Mouse (Mus musculus): ENCODE results near the gene Sfxn3. TPM values are rescaled to one million over a fixed set of nuclear protein-coding genes. Genes with fewer than 3 reads are reported as not detected.
"Not testable (repeated sequence)": the region's sequence is repeated elsewhere in the genome, so short reads cannot be mapped to it uniquely, and the experiment has no call there.

Gene Sfxn3
- polyA plus RNA-seq, 1 experiment = 10.2 TPM

GRCm38 (mm10) chr19:45017216-45017771 lies 30.0 kb upstream of the Sfxn3 start:
- WGBS = under 1% methylated on average over 27 of the region's 27 CpGs
- DNase-seq (ENCODE audit: low read depth, low spot score) = no peak

GRCm38 (mm10) chr19:45017909-45018308 lies 29.4 kb upstream of the Sfxn3 start:
- no peak for DNase-seq (ENCODE audit: low read depth, low spot score)
- WGBS = 2% methylated on average over 45 of the region's 48 CpGs

GRCm38 (mm10) chr19:45018351-45018831 lies 28.9 kb upstream of the Sfxn3 start:
- DNase-seq (ENCODE audit: low read depth, low spot score) = no peak
- WGBS = 5% methylated on average over 13 of the region's 13 CpGs

- WGBS = 12% methylated on average over 6 of the region's 6 CpGs
- DNase-seq (ENCODE audit: low read depth, low spot score) = no peak
These were observed 27.0 kb upstream of the Sfxn3 start for GRCm38 (mm10) chr19:45020348-45020747.

- no peak for DNase-seq (ENCODE audit: low read depth, low spot score)
- 79% methylated on average over 15 of the region's 15 CpGs for WGBS
These were observed 25.9 kb upstream of the Sfxn3 start for GRCm38 (mm10) chr19:45021362-45021761.

- WGBS = 80% methylated on average over 11 of the region's 11 CpGs
- DNase-seq (ENCODE audit: low read depth, low spot score) = no peak
These were observed 23.3 kb upstream of the Sfxn3 start for GRCm38 (mm10) chr19:45023993-45024392.

- 85% methylated on average over 20 of the region's 20 CpGs for WGBS
- DNase-seq (ENCODE audit: low read depth, low spot score) = no peak
These were observed 22.5 kb upstream of the Sfxn3 start for GRCm38 (mm10) chr19:45024775-45025174.

GRCm38 (mm10) chr19:45025937-45026568 lies 21.2 kb upstream of the Sfxn3 start:
- DNase-seq (ENCODE audit: low read depth, low spot score) = no peak
- WGBS = 90% methylated on average over 37 of the region's 37 CpGs

- WGBS = 44% methylated on average over 6 of the region's 6 CpGs
These were observed 20.2 kb upstream of the Sfxn3 start for GRCm38 (mm10) chr19:45026958-45027670.

GRCm38 (mm10) chr19:45027848-45028247 lies 19.5 kb upstream of the Sfxn3 start:
- DNase-seq (ENCODE audit: low read depth, low spot score) = no peak
- WGBS = 53% methylated on average over 6 of the region's 6 CpGs

More at GRCm38 (mm10) chr19:45026958-45027670, 20.2 kb upstream of the Sfxn3 start:
- DNase-seq (ENCODE audit: low read depth, low spot score) = no peak

- DNase-seq (ENCODE audit: low read depth, low spot score) = no peak
- 67% methylated on average over 19 of the region's 19 CpGs for WGBS
These were observed 18.6 kb upstream of the Sfxn3 start for GRCm38 (mm10) chr19:45028746-45029145.

GRCm38 (mm10) chr19:45029571-45029970 lies 17.7 kb upstream of the Sfxn3 start:
- no peak for DNase-seq (ENCODE audit: low read depth, low spot score)
- 63% methylated on average over 9 of the region's 9 CpGs for WGBS

GRCm38 (mm10) chr19:45030111-45030510 lies 17.2 kb upstream of the Sfxn3 start:
- no peak for DNase-seq (ENCODE audit: low read depth, low spot score)
- WGBS = 28% methylated on average over 8 of the region's 8 CpGs

- 30% methylated on average over 20 of the region's 20 CpGs for WGBS
These were observed 16.3 kb upstream of the Sfxn3 start for GRCm38 (mm10) chr19:45030746-45031693.

GRCm38 (mm10) chr19:45031780-45032179 lies 15.5 kb upstream of the Sfxn3 start:
- no peak for DNase-seq (ENCODE audit: low read depth, low spot score)
- 8% methylated on average over 4 of the region's 4 CpGs for WGBS

More at GRCm38 (mm10) chr19:45030746-45031693, 16.3 kb upstream of the Sfxn3 start:
- DNase-seq (ENCODE audit: low read depth, low spot score) = peak; percentile 91

- DNase-seq (ENCODE audit: low read depth, low spot score) = no peak
- WGBS = 57% methylated on average over 17 of the region's 17 CpGs
These were observed 14.6 kb upstream of the Sfxn3 start for GRCm38 (mm10) chr19:45032570-45033332.

- DNase-seq (ENCODE audit: low read depth, low spot score) = no peak
These were observed 10.4 kb upstream of the Sfxn3 start for GRCm38 (mm10) chr19:45036867-45037266.

GRCm38 (mm10) chr19:45038198-45038597 lies 9.1 kb upstream of the Sfxn3 start:
- not testable (repeated sequence) for DNase-seq (ENCODE audit: low read depth, low spot score)
- 82% methylated on average over 7 of the region's 7 CpGs for WGBS

More at GRCm38 (mm10) chr19:45036867-45037266, 10.4 kb upstream of the Sfxn3 start:
- 46% methylated on average over 16 of the region's 16 CpGs for WGBS

GRCm38 (mm10) chr19:45040214-45040613 lies 7.1 kb upstream of the Sfxn3 start:
- 70% methylated on average over 13 of the region's 13 CpGs for whole genome bisulfite sequencing
- no peak for DNase-seq (ENCODE audit: low read depth, low spot score)
